Mouse (Mus musculus): Measurements from ENCODE around the gene Aipl1. TPM values are rescaled to one million over a fixed set of nuclear protein-coding genes. Genes with fewer than 3 reads are reported as not detected.

Gene Aipl1
- polyA plus RNA-seq, 1 experiment from 2014 or later = 0.72 TPM

DNA sequence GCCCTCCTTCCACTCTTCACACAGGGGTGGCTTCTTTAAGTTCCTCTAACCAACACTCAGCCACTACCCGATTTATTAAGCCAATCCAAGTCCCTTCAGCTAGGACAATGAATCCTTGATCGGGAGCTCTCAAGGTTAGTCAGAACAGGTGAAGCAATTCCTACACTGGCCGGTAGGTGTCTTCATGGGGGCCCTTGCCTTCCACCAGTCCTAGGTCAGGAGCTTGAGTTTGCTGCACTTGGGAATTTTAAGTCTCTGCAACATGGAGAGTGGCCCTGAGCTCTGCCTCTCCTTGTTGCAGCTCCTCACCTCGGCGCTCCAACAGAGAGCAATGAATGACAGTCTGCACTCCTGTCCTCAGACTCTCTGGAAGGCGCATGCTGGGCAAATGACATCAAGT is 29.0 kb upstream of the Aipl1 start:
- Histone ChIP-seq H3K9me3 (0 out of 2 replicates have a peak, but pooled peaks cover 5% of the 10 kb centered on the region), H3K27me3 (no peaks in the 10 kb centered on the region), H3K4me3 (no peak overlapping the region), H3K36me3 (no peaks in the 10 kb centered on the region), H3K4me1 (no peaks in the 10 kb centered on the region), H3K27ac (no peak overlapping the region), H3K4me2 (no peak overlapping the region), H3K9ac (no peak overlapping the region)
- ATAC-seq (ENCODE audit: borderline replicate concordance, extremely low read depth, low FRiP score, low TSS enrichment) = no peak
- 34% methylated on average over 6 of the region's 6 CpGs for WGBS

DNA sequence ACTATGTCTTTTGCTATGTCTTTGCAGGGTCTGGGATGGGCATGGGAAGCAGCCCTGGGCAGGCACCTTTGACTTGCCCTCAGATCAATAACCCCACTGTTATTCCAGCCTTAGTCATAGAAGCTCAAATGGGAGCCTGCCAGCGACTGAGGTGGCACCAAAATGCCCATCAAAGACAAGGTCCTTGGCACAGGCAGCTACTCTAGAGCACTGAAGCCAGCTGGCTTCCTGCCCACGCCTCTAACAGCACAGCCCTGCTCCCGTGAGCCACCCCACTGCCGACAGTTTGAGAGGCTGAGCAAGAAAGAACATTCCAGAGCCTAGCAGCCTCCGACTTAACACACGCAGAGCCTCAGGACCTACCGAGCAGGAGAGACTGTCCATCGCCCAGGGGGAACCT is 27.8 kb upstream of the Aipl1 start:
- Histone ChIP-seq H3K27ac (no peak overlapping the region), H3K9ac (no peak overlapping the region), H3K9me3 (0 out of 2 replicates have a peak, but pooled peaks cover 5% of the 10 kb centered on the region), H3K36me3 (no peaks in the 10 kb centered on the region), H3K4me3 (no peak overlapping the region), H3K4me2 (no peak overlapping the region), H3K4me1 (no peaks in the 10 kb centered on the region), H3K27me3 (no peaks in the 10 kb centered on the region)
- ATAC-seq (ENCODE audit: borderline replicate concordance, extremely low read depth, low FRiP score, low TSS enrichment) = no peak
- WGBS = 72% methylated on average over 8 of the region's 8 CpGs

DNA sequence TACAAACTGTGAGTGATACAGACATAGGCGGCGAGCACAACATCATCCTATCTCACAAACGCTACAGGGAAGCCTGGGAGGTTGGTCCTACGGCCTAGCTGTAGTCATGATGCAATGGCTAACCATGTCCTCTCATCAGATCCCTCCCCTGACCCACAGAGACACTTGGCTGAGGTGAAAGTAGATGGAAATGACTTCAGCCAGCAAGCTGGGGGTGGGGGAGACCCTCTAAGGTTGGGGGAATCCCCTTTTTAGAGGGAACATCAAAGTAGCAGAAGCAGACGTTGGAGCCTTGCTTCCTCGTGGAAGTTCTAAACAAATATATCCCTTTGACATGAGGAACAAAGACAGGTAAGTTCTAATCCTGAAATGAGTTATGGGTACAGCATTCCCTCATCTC is 27.1 kb upstream of the Aipl1 start:
- no peak overlapping the region for H3K9ac ChIP-seq
- no peak for ATAC-seq (ENCODE audit: borderline replicate concordance, extremely low read depth, low FRiP score, low TSS enrichment)
- H3K27ac ChIP-seq = no peak overlapping the region
- H3K36me3 ChIP-seq = no peaks in the 10 kb centered on the region
- no peak overlapping the region for H3K4me3 ChIP-seq
- 0 out of 2 replicates have a peak, but pooled peaks cover 5% of the 10 kb centered on the region for H3K9me3 ChIP-seq
- no peaks in the 10 kb centered on the region for H3K27me3 ChIP-seq
- H3K4me2 ChIP-seq = no peak overlapping the region
- H3K4me1 ChIP-seq = no peaks in the 10 kb centered on the region
- 73% methylated on average over 6 of the region's 6 CpGs for whole genome bisulfite sequencing

DNA sequence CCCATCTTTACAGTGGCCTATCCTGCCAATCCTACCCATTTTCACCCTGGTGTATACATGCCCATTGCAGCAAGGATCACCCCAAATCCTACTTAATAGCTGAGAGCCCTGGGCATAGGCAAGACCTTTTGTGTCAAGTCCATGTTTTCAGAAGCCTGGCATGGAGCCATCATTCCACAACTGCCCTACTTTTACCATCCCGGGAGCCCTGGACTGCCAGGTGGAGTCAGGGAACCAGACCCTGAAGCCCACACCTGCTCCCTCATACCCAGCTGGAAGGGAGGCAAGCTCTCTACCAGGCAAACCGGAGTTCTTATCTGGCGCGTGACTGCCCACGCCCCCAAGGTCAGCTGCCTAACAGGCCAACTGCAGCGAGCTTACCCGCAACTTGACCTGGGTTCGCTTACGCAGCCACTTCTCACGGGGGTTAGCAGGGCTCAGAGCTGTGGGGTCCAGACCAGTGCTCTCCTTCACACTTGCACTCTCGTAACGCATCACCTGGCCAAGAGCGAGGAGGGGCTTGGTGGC is 23.8 kb upstream of the Aipl1 start:
- no peak for ATAC-seq (ENCODE audit: borderline replicate concordance, extremely low read depth, low FRiP score, low TSS enrichment)
- Histone ChIP-seq H3K9me3 (0 out of 2 replicates have a peak, but pooled peaks cover 5% of the 10 kb centered on the region), H3K36me3 (no peaks in the 10 kb centered on the region), H3K9ac (no peak overlapping the region), H3K27ac (no peak overlapping the region), H3K4me1 (no peaks in the 10 kb centered on the region), H3K4me2 (no peak overlapping the region), H3K27me3 (no peaks in the 10 kb centered on the region), H3K4me3 (no peak overlapping the region)
- 63% methylated on average over 13 of the region's 13 CpGs for WGBS

DNA sequence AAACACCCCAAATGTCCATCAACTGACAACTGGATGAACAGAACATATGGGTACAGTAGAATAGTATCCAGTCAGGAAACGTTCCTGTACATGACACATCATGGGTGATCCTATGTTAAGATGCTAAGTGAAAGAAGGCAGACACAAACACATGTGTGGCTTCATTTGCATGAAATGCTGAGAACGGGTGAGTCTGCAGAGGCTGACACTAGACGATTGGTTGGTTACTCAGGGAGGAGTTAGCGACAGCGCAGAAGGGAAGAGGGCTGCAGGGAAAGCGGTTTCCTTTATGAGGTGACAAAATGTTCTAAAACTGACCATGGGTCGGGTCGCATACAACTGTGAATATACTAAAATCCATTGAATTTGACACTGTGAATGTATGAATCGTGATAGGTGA is 23.1 kb upstream of the Aipl1 start:
- Histone ChIP-seq H3K36me3 (no peaks in the 10 kb centered on the region), H3K27ac (no peak overlapping the region), H3K4me1 (no peaks in the 10 kb centered on the region), H3K4me3 (no peak overlapping the region), H3K27me3 (no peaks in the 10 kb centered on the region), H3K9me3 (0 out of 2 replicates have a peak, but pooled peaks cover 5% of the 10 kb centered on the region), H3K9ac (no peak overlapping the region), H3K4me2 (no peak overlapping the region)
- 64% methylated on average over 9 of the region's 9 CpGs for WGBS
- ATAC-seq (ENCODE audit: borderline replicate concordance, extremely low read depth, low FRiP score, low TSS enrichment) = no peak

DNA sequence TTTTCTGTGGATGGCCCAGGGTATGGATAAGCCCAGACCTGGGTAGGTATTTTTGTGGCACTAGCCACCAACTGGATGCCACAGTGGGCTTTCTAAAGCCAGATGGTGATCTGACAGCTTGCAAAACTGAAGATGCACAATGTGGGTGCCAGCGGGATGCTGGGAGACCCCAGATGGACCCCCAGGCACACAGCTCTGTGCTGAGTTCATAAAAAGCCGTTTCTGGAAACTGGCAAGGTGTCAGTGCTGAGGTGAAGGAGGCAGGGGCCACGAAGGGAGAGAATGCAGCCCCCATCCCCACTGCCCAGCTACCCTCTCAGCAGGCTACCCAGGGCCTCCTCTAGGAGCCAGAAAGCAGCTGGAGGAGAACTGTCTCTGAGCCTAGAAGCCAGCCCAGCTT is 19.9 kb upstream of the Aipl1 start:
- H3K9me3 ChIP-seq = no peaks in the 10 kb centered on the region
- H3K27ac ChIP-seq = no peak overlapping the region
- H3K4me2 ChIP-seq = no peak overlapping the region
- WGBS = 57% methylated on average over 3 of the region's 3 CpGs
- H3K27me3 ChIP-seq = no peaks in the 10 kb centered on the region
- H3K9ac ChIP-seq = no peak overlapping the region
- no peak overlapping the region for H3K4me3 ChIP-seq
- no peak for ATAC-seq (ENCODE audit: borderline replicate concordance, extremely low read depth, low FRiP score, low TSS enrichment)
- H3K36me3 ChIP-seq = no peaks in the 10 kb centered on the region
- H3K4me1 ChIP-seq = peaks cover 5% of the 10 kb centered on the region; the same call in 1 of the 2 replicates

DNA sequence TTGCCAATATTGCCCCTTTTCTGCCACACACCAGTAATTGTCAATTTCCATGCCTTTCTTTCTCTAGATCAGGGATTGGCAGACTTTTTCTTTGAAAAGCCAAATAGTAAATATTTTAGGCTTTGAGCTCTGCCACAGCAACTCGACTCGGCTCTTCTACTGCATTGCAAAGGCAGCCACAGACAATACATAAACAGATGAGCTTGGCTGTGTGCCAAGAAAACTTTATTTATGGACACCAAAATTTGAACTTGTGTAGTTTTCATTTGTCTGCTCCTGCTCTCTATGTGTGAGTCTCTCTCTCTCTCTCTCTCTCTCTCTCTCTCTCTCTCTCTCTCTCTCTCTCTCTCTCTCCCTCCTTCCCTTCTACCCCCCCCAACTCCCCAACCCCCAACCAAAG is 17.9 kb upstream of the Aipl1 start:
- no peaks in the 10 kb centered on the region for H3K9me3 ChIP-seq
- H3K27me3 ChIP-seq = peaks cover 16% of the 10 kb centered on the region; the same call in 1 of the 2 replicates
- no peak overlapping the region for H3K27ac ChIP-seq
- H3K4me1 ChIP-seq = peaks cover 17% of the 10 kb centered on the region
- no peak overlapping the region for H3K4me3 ChIP-seq
- H3K9ac ChIP-seq = no peak overlapping the region
- 13% methylated on average over 2 of the region's 2 CpGs for WGBS
- ATAC-seq (ENCODE audit: borderline replicate concordance, extremely low read depth, low FRiP score, low TSS enrichment) = no peak
- H3K4me2 ChIP-seq = no peak overlapping the region
- no peaks in the 10 kb centered on the region for H3K36me3 ChIP-seq

DNA sequence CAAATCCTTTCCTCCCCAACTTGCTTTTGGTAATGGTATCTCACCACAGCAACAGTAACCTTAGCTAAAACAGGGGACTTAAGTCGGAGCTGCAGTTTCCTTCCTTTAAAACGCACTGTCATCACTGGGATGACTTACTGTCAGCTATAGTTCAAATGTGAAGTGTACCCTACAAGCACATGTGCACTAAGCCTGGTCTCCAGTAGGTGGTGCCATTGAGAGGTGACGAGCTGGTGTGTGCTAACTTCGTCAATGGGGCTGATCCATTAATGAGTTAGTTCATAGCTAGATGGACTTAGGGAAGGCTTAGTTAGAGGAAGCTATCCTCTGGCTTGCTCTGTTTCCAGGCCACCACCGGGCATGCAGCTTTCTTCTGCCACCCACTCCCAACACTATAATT is 15.3 kb upstream of the Aipl1 start:
- Histone ChIP-seq H3K36me3 (0 out of 2 replicates have a peak, but pooled peaks cover 3% of the 10 kb centered on the region), H3K9me3 (no peaks in the 10 kb centered on the region)
- ATAC-seq (ENCODE audit: borderline replicate concordance, extremely low read depth, low FRiP score, low TSS enrichment) = no peak

DNA sequence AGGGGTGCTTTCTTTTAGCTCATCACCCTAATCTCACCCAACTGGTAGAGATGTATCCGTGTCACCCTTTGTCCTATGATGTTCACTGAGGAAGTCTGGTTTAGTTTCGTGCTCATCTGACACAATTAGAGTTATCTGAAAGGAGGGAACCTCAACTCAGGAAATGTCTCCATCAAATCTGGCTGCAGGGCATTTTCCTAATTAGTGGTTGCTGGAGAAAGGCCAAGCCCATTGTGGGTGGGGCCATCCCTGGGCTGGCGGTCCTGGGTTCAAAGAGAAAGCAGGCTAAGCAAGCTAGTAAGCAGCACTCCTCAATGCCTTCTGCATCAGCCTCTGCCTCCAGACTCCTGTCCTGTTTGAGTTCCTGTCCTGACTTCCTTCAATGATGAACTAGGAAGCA is 14.9 kb upstream of the Aipl1 start:
- no peak overlapping the region for H3K4me2 ChIP-seq
- peaks cover 21% of the 10 kb centered on the region for H3K4me1 ChIP-seq
- ATAC-seq (ENCODE audit: borderline replicate concordance, extremely low read depth, low FRiP score, low TSS enrichment) = no peak
- peaks cover 7% of the 10 kb centered on the region; the same call in 1 of the 2 replicates for H3K36me3 ChIP-seq
- no peak overlapping the region for H3K4me3 ChIP-seq
- H3K9me3 ChIP-seq = no peaks in the 10 kb centered on the region
- peaks cover 16% of the 10 kb centered on the region; the same call in 1 of the 2 replicates for H3K27me3 ChIP-seq
- no peak overlapping the region for H3K9ac ChIP-seq
- 61% methylated on average over 3 of the region's 3 CpGs for WGBS
- H3K27ac ChIP-seq = no peak overlapping the region

More for the DNA sequence above, 15.3 kb upstream of the Aipl1 start:
- Histone ChIP-seq H3K9ac (no peak overlapping the region), H3K4me3 (no peak overlapping the region), H3K27me3 (peaks cover 16% of the 10 kb centered on the region; the same call in 1 of the 2 replicates), H3K27ac (no peak overlapping the region), H3K4me1 (peaks cover 21% of the 10 kb centered on the region), H3K4me2 (no peak overlapping the region)
- WGBS = 11% methylated on average over 5 of the region's 5 CpGs

DNA sequence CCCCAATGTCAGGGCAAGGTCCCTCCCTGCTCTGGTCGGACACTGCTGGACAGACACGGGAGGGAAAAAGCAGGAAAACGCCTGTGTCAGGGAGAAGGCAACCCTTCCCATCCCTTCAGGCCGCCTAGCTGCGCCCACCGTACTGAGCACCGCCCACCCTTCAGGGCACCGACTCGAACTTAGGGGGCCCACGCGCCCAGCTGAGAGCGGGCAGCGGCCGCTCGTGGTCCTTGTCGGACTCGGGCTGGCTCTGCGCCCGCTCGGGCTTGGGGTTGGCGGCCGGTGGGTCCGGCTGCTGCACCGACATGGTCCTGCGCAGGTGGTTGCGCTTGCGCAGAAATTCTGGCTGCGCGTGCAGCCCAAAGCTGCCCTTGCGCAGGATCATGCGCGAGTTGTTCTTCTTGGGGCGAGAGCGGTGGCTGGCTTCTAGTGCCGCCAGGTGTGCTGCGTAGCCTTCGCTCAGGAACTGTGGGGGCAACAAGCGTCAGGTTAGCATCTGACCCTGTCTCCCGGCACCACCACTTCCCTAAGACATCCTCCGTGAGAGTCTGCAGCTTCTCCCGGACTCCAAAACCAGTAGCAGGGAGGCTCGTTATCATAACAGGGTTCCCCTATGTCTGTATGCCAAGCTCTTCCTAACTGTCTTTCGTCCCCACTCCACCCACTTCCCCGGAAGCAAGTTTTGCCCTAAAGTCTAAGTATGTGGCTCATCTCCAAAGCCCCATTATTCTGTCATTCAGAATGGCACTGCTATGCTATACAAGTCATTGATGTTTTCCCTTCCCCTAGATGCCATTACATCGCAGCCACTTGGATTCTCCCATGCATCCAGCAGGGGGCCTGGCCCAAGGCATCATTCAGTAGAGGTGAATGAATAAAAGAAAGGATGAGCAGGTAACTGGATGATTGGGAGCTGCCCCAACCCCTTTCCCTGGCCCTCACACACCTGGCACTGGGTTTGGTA is 13.9 kb upstream of the Aipl1 start:
- Histone ChIP-seq H3K4me1 (peaks cover 21% of the 10 kb centered on the region), H3K36me3 (peaks cover 17% of the 10 kb centered on the region), H3K4me2 (peak overlapping the region; percentile 74), H3K4me3 (peak overlapping the region; percentile 39), H3K27me3 (peaks cover 16% of the 10 kb centered on the region; the same call in 1 of the 2 replicates), H3K9ac (peak overlapping the region; percentile 28), H3K27ac (no peak overlapping the region), H3K9me3 (no peaks in the 10 kb centered on the region)
- WGBS = 3% methylated on average over 45 of the region's 45 CpGs
- ATAC-seq (ENCODE audit: borderline replicate concordance, extremely low read depth, low FRiP score, low TSS enrichment) = peak; percentile 12; the same call in 1 of the 2 replicates

DNA sequence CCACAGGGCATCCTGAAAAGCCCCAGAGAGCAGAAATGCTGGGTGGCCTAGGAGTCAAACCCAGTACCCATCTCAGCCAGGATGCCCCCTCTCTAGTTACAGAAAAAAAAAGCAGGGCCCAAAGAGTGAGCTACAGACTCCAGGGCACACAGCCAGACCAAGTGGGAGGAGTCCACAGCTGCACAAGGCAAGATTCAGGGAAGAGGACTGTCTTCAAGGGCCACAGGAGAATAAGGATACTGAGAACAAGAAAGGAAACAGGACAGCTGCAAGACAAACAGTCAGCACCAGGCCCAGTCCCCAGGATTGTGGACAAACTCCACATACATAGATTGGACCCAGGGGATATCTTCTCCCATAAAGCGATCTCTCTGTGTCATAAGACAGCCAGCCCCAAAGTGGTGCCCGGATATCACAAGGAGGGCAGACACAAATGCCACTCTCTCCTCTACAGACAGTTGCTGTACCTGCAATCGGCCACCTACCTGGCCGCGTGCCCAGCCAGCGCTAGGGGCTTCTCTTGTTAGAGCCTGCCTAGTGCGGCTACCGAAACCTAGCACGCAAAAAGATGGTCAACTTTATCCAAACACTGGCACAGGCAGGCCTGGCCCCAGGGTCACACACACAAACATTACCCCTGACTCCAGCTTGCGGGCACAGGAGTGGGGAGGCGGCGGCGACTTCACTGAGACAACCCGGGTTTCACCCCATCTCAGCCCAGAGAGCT is 13.0 kb upstream of the Aipl1 start:
- Histone ChIP-seq H3K9ac (peak overlapping the region; percentile 28; the same call in 1 of the 2 replicates), H3K27me3 (peaks cover 16% of the 10 kb centered on the region; the same call in 1 of the 2 replicates), H3K27ac (no peak overlapping the region), H3K4me1 (peaks cover 21% of the 10 kb centered on the region), H3K4me2 (peak overlapping the region; percentile 74), H3K4me3 (peak overlapping the region; percentile 39), H3K36me3 (peaks cover 26% of the 10 kb centered on the region), H3K9me3 (no peaks in the 10 kb centered on the region)
- ATAC-seq (ENCODE audit: borderline replicate concordance, extremely low read depth, low FRiP score, low TSS enrichment) = no peak
- 14% methylated on average over 14 of the region's 14 CpGs for WGBS

Data from lung, embryonic 15.5 days (tissue).